Mouse (Mus musculus) Patski (cell line): ENCODE measurements around the gene Cped1. TPM values are rescaled to one million over a fixed set of nuclear protein-coding genes. Genes with fewer than 3 reads are reported as not detected.

ENCODE experiments used
- ATAC-seq: fragments of 100-300 bp; one replicate; pipeline ENCODE4 v1.8.0; 2021
- CTCF ChIA-PET: fragments of 350-600 bp; sonication (Branson Sonifier 250); formaldehyde crosslinking; loops from one replicate; lab custom pipeline; 2022; ENCODE audit warnings: inconsistent platforms; lab: Charles Lee
- POLR2A ChIA-PET: fragments of 350-600 bp; sonication (Branson Sonifier 250); formaldehyde crosslinking; loops from one replicate; lab custom pipeline; 2022; ENCODE audit warnings: antibody characterized with exemption, inconsistent platforms; lab: Charles Lee
- DNase-seq: peaks from one replicate; pipeline ENCODE4 v3.0.0-alpha.2; 2011; ENCODE audit warnings: low read depth, low spot score
- H3K27me3 ChIP-seq: fragments of 371-371 bp; one replicate; pipeline ENCODE4 v1.5.1; 2021
- CTCF ChIP-seq: fragments of 100-300 bp; IDR thresholded peaks from one replicate; pipeline ENCODE4 v1.5.1; 2021
- in situ Hi-C: fragments of 300-500 bp; cut with MboI; formaldehyde crosslinking; loops from 3 replicates; pipeline ENCODE4 v1.11.1; 2018; ENCODE audit warnings: low pct_unique_long_range_greater_than_20kb, mixed read lengths
- polyA plus RNA-seq: library from polyadenylated mRNA; unstranded; gene quantifications from one replicate; pipeline ENCODE4 v1.2.3, GENCODE M21; 2021

The Cped1 gene
- polyA plus RNA-seq, 1 experiment from 2014 or later: 0.41 TPM

- ChIA-PET POLR2A (no interaction called here), CTCF (interaction anchor here (0.8 to 1.9 kb wide), 4 partner anchors 10 to 16 kb away, joined by 3 to 4 read pairs (median 3); no protein-coding TSS in a partner anchor)
- DNase-seq: no peak
- peak; percentile 51 for TF ChIP-seq CTCF
- ATAC-seq: no peak
- in situ Hi-C loops: no loop called here
- H3K27me3 ChIP-seq: peaks cover 26% of the 10 kb centered on the region
Measured at GRCm38 (mm10) chr6:21984990-21985731, 555 bp upstream of the Cped1 start.

DNA sequence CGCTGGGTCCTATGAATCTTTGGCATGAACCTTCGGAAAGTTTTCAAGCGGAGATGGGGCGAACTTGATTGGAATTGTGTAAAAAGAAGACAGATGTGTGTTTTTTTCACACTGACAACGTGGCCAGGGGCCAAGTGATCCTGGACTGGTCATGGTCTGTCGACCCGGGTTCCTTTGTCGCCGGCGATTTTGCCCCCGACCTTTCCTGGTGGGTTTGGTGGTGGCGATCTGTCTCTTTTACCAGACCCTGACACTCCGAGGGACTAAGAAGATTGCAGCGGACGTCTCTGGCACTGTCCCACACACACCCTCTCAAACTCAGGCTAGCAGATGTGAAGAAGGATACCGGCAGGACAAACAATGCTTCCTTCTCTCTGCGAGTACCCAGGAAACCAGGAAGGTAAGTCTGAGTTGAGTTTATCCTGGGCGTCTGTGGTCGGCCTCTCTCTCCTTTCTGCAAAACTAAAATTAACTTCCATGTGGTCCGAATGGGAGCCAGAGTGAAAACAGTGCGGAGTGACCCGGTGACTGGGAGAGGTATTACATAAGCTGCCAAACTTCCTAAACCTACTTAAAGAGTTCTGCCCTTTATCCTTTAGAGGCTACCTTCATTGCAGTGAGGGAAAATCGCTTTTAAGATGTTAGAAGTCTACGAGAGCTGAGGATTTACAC is 1.1 kb downstream of the Cped1 start:
- no peak for TF ChIP-seq CTCF
- POLR2A ChIA-PET: no interaction called here
- DNase-seq (no peak), ATAC-seq (no peak)
- CTCF ChIA-PET: no interaction called here
- in situ Hi-C loops: no loop called here
- H3K27me3 ChIP-seq: peaks cover 40% of the 10 kb centered on the region

GRCm38 (mm10) chr6:21987554-21987953 is 1.8 kb downstream of the Cped1 start:
- TF ChIP-seq CTCF: no peak
- ATAC-seq (no peak), DNase-seq (no peak)
- ChIA-PET POLR2A (no interaction called here), CTCF (no interaction called here)
- peaks cover 44% of the 10 kb centered on the region for H3K27me3 ChIP-seq
- in situ Hi-C loops: no loop called here

- DNase-seq: no peak
- ATAC-seq: no peak
- ChIA-PET CTCF (no interaction called here), POLR2A (no interaction called here)
- H3K27me3 ChIP-seq: peaks cover 44% of the 10 kb centered on the region
- in situ Hi-C loops: no loop called here
- TF ChIP-seq CTCF: no peak
Measured at GRCm38 (mm10) chr6:21988296-21988695, 2.6 kb downstream of the Cped1 start.

DNA sequence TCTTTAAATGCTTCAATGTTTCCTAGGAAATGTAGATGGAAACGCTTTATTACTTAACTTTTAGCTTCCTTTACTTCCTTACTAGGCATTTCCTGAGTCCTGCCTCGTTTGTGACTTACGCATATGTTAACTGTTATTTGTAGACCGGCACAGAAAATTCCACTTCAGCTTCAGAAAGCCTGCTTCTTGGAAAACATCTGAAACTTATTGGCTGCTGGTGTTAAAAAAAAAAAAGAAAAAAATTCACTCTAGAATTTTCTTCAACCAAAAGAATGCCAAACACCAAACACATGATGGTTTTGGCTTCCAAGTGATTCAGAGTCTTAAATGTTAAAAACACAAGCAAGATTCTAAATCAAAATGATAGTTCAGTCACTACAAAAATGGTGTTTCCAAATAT is 3.4 kb downstream of the Cped1 start:
- ChIA-PET CTCF (no interaction called here), POLR2A (no interaction called here)
- in situ Hi-C loops: no loop called here
- no peak for TF ChIP-seq CTCF
- ATAC-seq (no peak), DNase-seq (no peak)
- H3K27me3 ChIP-seq: peaks cover 44% of the 10 kb centered on the region

GRCm38 (mm10) chr6:21990181-21991135 is 4.7 kb downstream of the Cped1 start:
- ChIA-PET POLR2A (interaction anchor here (0.9 kb wide), 1 partner anchor 18 kb away, joined by 3 read pairs; no protein-coding TSS in a partner anchor), CTCF (no interaction called here)
- DNase-seq: no peak
- no peak for TF ChIP-seq CTCF
- H3K27me3 ChIP-seq: peaks cover 44% of the 10 kb centered on the region
- in situ Hi-C loops: no loop called here
- no peak for ATAC-seq

- ChIA-PET POLR2A (interaction anchor here (0.6 to 0.9 kb wide), 2 partner anchors 19 to 396 kb away, joined by 3 read pairs; no protein-coding TSS in a partner anchor), CTCF (no interaction called here)
- no peak for TF ChIP-seq CTCF
- ATAC-seq (no peak), DNase-seq (no peak)
- in situ Hi-C loops: no loop called here
- H3K27me3 ChIP-seq: peaks cover 39% of the 10 kb centered on the region
Measured at GRCm38 (mm10) chr6:21991151-21991550, 5.4 kb downstream of the Cped1 start.

DNA sequence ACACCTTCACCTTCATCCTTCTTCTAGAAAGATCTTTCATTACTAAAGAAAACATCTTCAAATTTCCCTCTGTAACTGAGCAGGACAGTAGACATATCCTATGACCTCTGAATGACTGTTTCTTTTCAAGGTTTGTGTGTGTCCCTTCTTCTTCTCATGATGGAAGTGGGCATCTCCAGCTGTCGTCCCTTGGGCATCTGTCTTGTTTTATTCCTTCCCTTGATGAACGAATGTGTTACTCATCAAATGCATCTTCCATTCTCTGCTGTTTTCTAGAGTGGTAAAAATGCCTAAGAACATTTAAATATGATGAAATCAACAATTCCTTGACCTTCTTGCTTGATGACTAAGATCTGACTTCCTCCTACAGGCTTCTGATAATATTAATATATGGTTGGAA is 7.4 kb downstream of the Cped1 start:
- ATAC-seq: no peak
- peaks cover 38% of the 10 kb centered on the region for H3K27me3 ChIP-seq
- CTCF ChIA-PET: interaction anchor here (1.3 to 1.4 kb wide), 2 partner anchors 10 to 11 kb away, joined by 3 read pairs; no protein-coding TSS in a partner anchor
- in situ Hi-C loops: no loop called here
- POLR2A ChIA-PET: no interaction called here
- no peak for TF ChIP-seq CTCF
- no peak for DNase-seq

DNA sequence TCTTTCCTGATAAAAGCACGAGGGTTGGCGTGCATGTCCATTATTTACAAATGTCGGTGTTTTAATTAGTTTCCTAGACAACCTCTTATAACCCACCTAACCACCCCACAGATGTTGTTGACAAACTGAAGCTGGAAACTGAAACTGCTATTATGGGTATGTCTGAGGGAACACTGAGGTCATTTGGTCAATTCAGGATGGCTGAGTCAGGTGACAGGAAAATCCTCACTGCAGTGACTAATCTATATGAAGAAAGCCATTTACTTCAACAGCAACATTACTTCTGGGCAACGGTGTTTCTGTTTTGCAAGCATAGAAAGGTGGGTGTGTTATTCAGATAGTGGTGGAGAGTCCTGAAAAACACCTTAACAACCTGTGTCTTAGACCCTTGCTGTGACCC is 12.4 kb downstream of the Cped1 start:
- H3K27me3 ChIP-seq: peaks cover 27% of the 10 kb centered on the region
- DNase-seq (no peak), ATAC-seq (no peak)
- POLR2A ChIA-PET: no interaction called here
- CTCF ChIA-PET: no interaction called here
- TF ChIP-seq CTCF: no peak
- in situ Hi-C loops: no loop called here

GRCm38 (mm10) chr6:21999025-21999424 is 13.3 kb downstream of the Cped1 start:
- peaks cover 29% of the 10 kb centered on the region for H3K27me3 ChIP-seq
- CTCF ChIA-PET: interaction anchor here (1.1 kb wide), 1 partner anchor 14 kb away, joined by 3 read pairs; no protein-coding TSS in a partner anchor
- in situ Hi-C loops: no loop called here
- POLR2A ChIA-PET: no interaction called here
- no peak for DNase-seq
- no peak for ATAC-seq
- TF ChIP-seq CTCF: no peak
